Mouse (Mus musculus): ENCODE data around the gene Gm17949. TPM values are rescaled to one million over a fixed set of nuclear protein-coding genes. Genes with fewer than 3 reads are reported as not detected.

Gene Gm17949
- total and polyA plus RNA-seq, 2 experiments from 2014 or later, result 0.45 TPM; not detected in 1

DNA sequence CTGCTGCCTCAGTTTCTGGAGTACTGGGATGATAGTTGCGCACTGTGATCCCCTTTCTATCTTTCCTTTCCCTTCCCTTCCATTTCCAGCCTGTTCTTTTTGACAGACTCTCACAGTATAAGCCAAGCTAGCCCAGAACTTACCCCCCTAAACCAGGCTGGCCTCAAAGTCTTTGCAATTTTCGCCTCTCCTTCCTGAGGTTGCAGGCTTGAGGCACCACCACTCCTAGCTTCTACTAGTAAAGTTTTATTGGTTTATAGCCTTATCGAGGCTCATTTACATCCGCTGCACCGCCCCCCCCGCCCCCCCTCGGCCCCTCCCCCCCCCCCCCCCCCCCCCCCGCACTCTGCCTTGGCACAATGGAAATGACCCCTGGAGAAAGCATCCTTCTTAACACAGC, 31.7 kb upstream of the Gm17949 start:
- H3K9me3 ChIP-seq (replicated peaks; ENCODE audit: control insufficient read depth, low read length), result no peaks in the 10 kb centered on the region
- no peaks in the 10 kb centered on the region for H3K4me1 ChIP-seq (ENCODE audit: control insufficient read depth, insufficient read depth)
- H3K4me3 ChIP-seq (ENCODE audit: low read depth, low read length), result no peak overlapping the region
- no peak for DNase-seq (ENCODE audit: low spot score)
- H3K9ac ChIP-seq (replicated peaks; ENCODE audit: low read depth, low read length), result no peak overlapping the region
- no peak for ATAC-seq (ENCODE audit: insufficient read depth, low read depth)
- TF ChIP-seq CTCF (IDR thresholded peaks at IDR 0.05; ENCODE audit: low read depth), result no peak
- no peak for TF ChIP-seq EP300 (IDR thresholded peaks at IDR 0.05; ENCODE audit: low read depth)
- H3K27me3 ChIP-seq (ENCODE audit: control insufficient read depth, insufficient read depth, low read length), result no peaks in the 10 kb centered on the region
- no peak overlapping the region for H3K27ac ChIP-seq (ENCODE audit: low read depth)
- H3K36me3 ChIP-seq (replicated peaks; ENCODE audit: control insufficient read depth, insufficient read depth, low read length), result no peaks in the 10 kb centered on the region
- 36% methylated on average over 7 of the region's 8 CpGs for WGBS
- H3K4me2 ChIP-seq (ENCODE audit: low read depth, low read length), result no peak overlapping the region

DNA sequence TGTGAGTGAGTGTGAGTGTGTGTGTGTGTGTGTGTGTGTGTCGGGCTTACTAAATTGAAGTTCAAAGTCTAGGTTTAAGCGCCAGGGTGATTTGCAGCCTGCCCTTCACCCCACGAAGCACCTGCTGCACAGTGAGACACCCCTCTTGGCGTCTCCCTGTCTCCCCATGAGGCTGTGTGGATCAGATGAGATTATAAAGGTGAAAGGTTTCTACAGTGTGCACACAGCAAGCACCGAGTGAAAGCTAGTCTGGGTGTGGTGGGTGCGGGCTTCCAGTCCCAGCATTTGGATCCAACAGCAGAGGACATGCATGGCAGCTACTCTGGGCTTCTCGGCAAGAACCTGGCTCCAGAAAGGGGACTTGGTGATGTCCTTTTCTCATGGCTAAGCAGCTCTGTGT, 30.2 kb upstream of the Gm17949 start:
- DNase-seq (ENCODE audit: low spot score), result no peak
- no peak for ATAC-seq (ENCODE audit: insufficient read depth, low read depth)
- H3K4me2 ChIP-seq (ENCODE audit: low read depth, low read length), result no peak overlapping the region
- H3K36me3 ChIP-seq (replicated peaks; ENCODE audit: control insufficient read depth, insufficient read depth, low read length), result no peaks in the 10 kb centered on the region
- no peak overlapping the region for H3K27ac ChIP-seq (ENCODE audit: low read depth)
- H3K4me1 ChIP-seq (ENCODE audit: control insufficient read depth, insufficient read depth), result no peaks in the 10 kb centered on the region
- TF ChIP-seq CTCF (IDR thresholded peaks at IDR 0.05; ENCODE audit: low read depth), result no peak
- no peak for TF ChIP-seq EP300 (IDR thresholded peaks at IDR 0.05; ENCODE audit: low read depth)
- no peaks in the 10 kb centered on the region for H3K27me3 ChIP-seq (ENCODE audit: control insufficient read depth, insufficient read depth, low read length)
- no peak overlapping the region for H3K4me3 ChIP-seq (ENCODE audit: low read depth, low read length)
- WGBS, result 67% methylated on average over 7 of the region's 7 CpGs
- no peaks in the 10 kb centered on the region for H3K9me3 ChIP-seq (replicated peaks; ENCODE audit: control insufficient read depth, low read length)
- no peak overlapping the region for H3K9ac ChIP-seq (replicated peaks; ENCODE audit: low read depth, low read length)

DNA sequence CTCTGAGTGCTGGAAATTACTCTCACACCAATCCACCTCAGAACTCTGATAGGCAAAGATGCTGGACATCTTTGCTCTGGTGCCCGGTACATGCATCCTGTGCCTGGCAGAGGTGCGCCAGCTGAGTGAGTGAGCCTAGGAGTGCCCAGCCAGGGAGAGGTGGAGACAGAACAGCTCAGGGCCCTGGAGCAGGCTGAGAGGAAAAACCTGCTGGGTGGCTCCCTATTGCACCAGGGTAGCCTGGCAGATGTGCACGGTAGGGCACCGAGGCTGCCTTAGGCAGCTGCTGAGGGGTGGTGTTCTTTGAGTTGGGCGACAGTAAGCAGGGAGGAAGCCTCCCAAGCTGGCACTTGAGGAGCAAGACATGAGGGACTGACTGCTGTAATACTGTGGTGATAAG, 29.3 kb upstream of the Gm17949 start, which contains the start of gene Acer1:
Gene Acer1, minus strand, starts transcription at position 114 of the 400 bp plus-strand sequence.
- H3K36me3 ChIP-seq (replicated peaks; ENCODE audit: control insufficient read depth, insufficient read depth, low read length), result no peaks in the 10 kb centered on the region
- no peaks in the 10 kb centered on the region for H3K9me3 ChIP-seq (replicated peaks; ENCODE audit: control insufficient read depth, low read length)
- H3K4me2 ChIP-seq (ENCODE audit: low read depth, low read length), result no peak within 1 kb of the TSS
- no peak for TF ChIP-seq CTCF (IDR thresholded peaks at IDR 0.05; ENCODE audit: low read depth)
- no peak for TF ChIP-seq EP300 (IDR thresholded peaks at IDR 0.05; ENCODE audit: low read depth)
- no peaks in the 10 kb centered on the region for H3K27me3 ChIP-seq (ENCODE audit: control insufficient read depth, insufficient read depth, low read length)
- no peak for ATAC-seq (ENCODE audit: insufficient read depth, low read depth)
- H3K4me1 ChIP-seq (ENCODE audit: control insufficient read depth, insufficient read depth), result no peaks in the 10 kb centered on the region
- H3K4me3 ChIP-seq (ENCODE audit: low read depth, low read length), result no peak within 1 kb of the TSS
- H3K9ac ChIP-seq (replicated peaks; ENCODE audit: low read depth, low read length), result no peak within 1 kb of the TSS
- no peak for DNase-seq (ENCODE audit: low spot score)
- WGBS, result 50% methylated on average over 5 of the region's 5 CpGs
- no peak within 1 kb of the TSS for H3K27ac ChIP-seq (ENCODE audit: low read depth)

GRCm38 (mm10) chr17:56984886-56985285, 26.4 kb upstream of the Gm17949 start:
- H3K4me3 ChIP-seq (ENCODE audit: low read depth, low read length), result no peak overlapping the region
- H3K9me3 ChIP-seq (replicated peaks; ENCODE audit: control insufficient read depth, low read length), result no peaks in the 10 kb centered on the region
- peaks cover 5% of the 10 kb centered on the region; the same call in 1 of the 2 replicates for H3K4me1 ChIP-seq (ENCODE audit: control insufficient read depth, insufficient read depth)
- H3K27ac ChIP-seq (ENCODE audit: low read depth), result no peak overlapping the region
- WGBS, result 76% methylated on average over 9 of the region's 9 CpGs
- DNase-seq (ENCODE audit: low spot score) (no peak), ATAC-seq (ENCODE audit: insufficient read depth, low read depth) (no peak)
- H3K9ac ChIP-seq (replicated peaks; ENCODE audit: low read depth, low read length), result no peak overlapping the region
- H3K36me3 ChIP-seq (replicated peaks; ENCODE audit: control insufficient read depth, insufficient read depth, low read length), result no peaks in the 10 kb centered on the region
- H3K27me3 ChIP-seq (ENCODE audit: control insufficient read depth, insufficient read depth, low read length), result no peaks in the 10 kb centered on the region
- H3K4me2 ChIP-seq (ENCODE audit: low read depth, low read length), result no peak overlapping the region
- TF ChIP-seq CTCF (IDR thresholded peaks at IDR 0.05; ENCODE audit: low read depth), result no peak
- TF ChIP-seq EP300 (IDR thresholded peaks at IDR 0.05; ENCODE audit: low read depth), result no peak

DNA sequence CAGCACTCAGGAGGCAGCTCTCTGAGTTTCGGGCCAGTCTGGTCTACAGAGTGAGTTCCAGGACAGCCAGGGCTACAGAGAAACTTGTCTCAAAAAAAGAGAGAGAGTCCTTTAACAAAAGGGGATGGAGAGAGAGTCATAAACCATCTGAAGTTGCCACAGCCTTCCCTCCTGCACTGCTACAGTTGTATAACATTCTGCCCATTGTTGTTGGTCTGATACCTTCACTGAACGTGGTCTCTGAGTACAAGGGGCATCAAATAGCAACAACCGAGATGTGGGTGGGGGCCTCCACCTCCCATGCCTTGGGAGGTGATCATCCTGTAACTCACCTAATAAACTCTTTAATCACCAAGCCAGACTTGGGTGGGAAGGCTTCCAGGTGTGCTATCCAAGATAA, 25.6 kb upstream of the Gm17949 start:
- no peak overlapping the region for H3K4me2 ChIP-seq (ENCODE audit: low read depth, low read length)
- no peak for ATAC-seq (ENCODE audit: insufficient read depth, low read depth)
- no peaks in the 10 kb centered on the region for H3K9me3 ChIP-seq (replicated peaks; ENCODE audit: control insufficient read depth, low read length)
- H3K36me3 ChIP-seq (replicated peaks; ENCODE audit: control insufficient read depth, insufficient read depth, low read length), result no peaks in the 10 kb centered on the region
- peaks cover 5% of the 10 kb centered on the region; the same call in 1 of the 2 replicates for H3K4me1 ChIP-seq (ENCODE audit: control insufficient read depth, insufficient read depth)
- H3K4me3 ChIP-seq (ENCODE audit: low read depth, low read length), result no peak overlapping the region
- no peak overlapping the region for H3K9ac ChIP-seq (replicated peaks; ENCODE audit: low read depth, low read length)
- 62% methylated on average over 3 of the region's 3 CpGs for WGBS
- no peak overlapping the region for H3K27ac ChIP-seq (ENCODE audit: low read depth)
- no peaks in the 10 kb centered on the region for H3K27me3 ChIP-seq (ENCODE audit: control insufficient read depth, insufficient read depth, low read length)
- TF ChIP-seq EP300 (IDR thresholded peaks at IDR 0.05; ENCODE audit: low read depth) (no peak), CTCF (IDR thresholded peaks at IDR 0.05; ENCODE audit: low read depth) (no peak)
- no peak for DNase-seq (ENCODE audit: low spot score)

GRCm38 (mm10) chr17:56986105-56986805, 25.0 kb upstream of the Gm17949 start:
- TF ChIP-seq EP300 (IDR thresholded peaks at IDR 0.05; ENCODE audit: low read depth), result no peak
- TF ChIP-seq CTCF (IDR thresholded peaks at IDR 0.05; ENCODE audit: low read depth), result no peak
- no peak overlapping the region for H3K27ac ChIP-seq (ENCODE audit: low read depth)
- H3K4me1 ChIP-seq (ENCODE audit: control insufficient read depth, insufficient read depth), result peaks cover 5% of the 10 kb centered on the region
- no peak overlapping the region for H3K4me3 ChIP-seq (ENCODE audit: low read depth, low read length)
- H3K27me3 ChIP-seq (ENCODE audit: control insufficient read depth, insufficient read depth, low read length), result no peaks in the 10 kb centered on the region
- ATAC-seq (ENCODE audit: insufficient read depth, low read depth) (no peak), DNase-seq (ENCODE audit: low spot score) (no peak)
- no peaks in the 10 kb centered on the region for H3K36me3 ChIP-seq (replicated peaks; ENCODE audit: control insufficient read depth, insufficient read depth, low read length)
- no peak overlapping the region for H3K4me2 ChIP-seq (ENCODE audit: low read depth, low read length)
- H3K9ac ChIP-seq (replicated peaks; ENCODE audit: low read depth, low read length), result no peak overlapping the region
- WGBS, result 81% methylated on average over 3 of the region's 3 CpGs
- H3K9me3 ChIP-seq (replicated peaks; ENCODE audit: control insufficient read depth, low read length), result no peaks in the 10 kb centered on the region

Data from heart, postnatal 0 days (tissue).